Mouse (Mus musculus) heart, embryonic 12.5 days (tissue): ENCODE data around the gene Slc9c1. TPM values are rescaled to one million over a fixed set of nuclear protein-coding genes. Genes with fewer than 3 reads are reported as not detected.

Experiments used
- ATAC-seq: fragments of 200-750 bp; cut with Nextera tagmentation; 2 replicates; pipeline ENCODE4 v1.8.0; 2017; ENCODE audit warnings: moderate TSS enrichment, moderate library complexity; ENCODE audit not compliant: insufficient number of reproducible peaks, low FRiP score
- H3K27ac ChIP-seq: fragments of 300-500 bp; sonication (generic); 2 replicates; pipeline ENCODE4 v1.5.1; 2016; ENCODE audit warnings: mild to moderate bottlenecking, moderate library complexity; ENCODE audit not compliant: poor library complexity, severe bottlenecking
- H3K27me3 ChIP-seq: fragments of 300-500 bp; sonication (generic); replicated peaks from 2 replicates; pipeline ENCODE4 v1.6.1; 2016; ENCODE audit warnings: mild to moderate bottlenecking, moderate library complexity
- H3K36me3 ChIP-seq: fragments of 300-500 bp; sonication (generic); 2 replicates; pipeline ENCODE4 v1.6.1; 2016; ENCODE audit warnings: mild to moderate bottlenecking, moderate library complexity
- H3K4me1 ChIP-seq: fragments of 300-500 bp; sonication (generic); replicated peaks from 2 replicates; pipeline ENCODE4 v1.6.1; 2016; ENCODE audit warnings: mild to moderate bottlenecking
- H3K4me2 ChIP-seq: fragments of 300-500 bp; sonication (generic); 2 replicates; pipeline ENCODE4 v1.6.1; 2016; ENCODE audit warnings: mild to moderate bottlenecking, moderate library complexity
- H3K4me3 ChIP-seq: fragments of 300-500 bp; sonication (generic); 2 replicates; pipeline ENCODE4 v1.5.1; 2016; ENCODE audit warnings: mild to moderate bottlenecking
- H3K9ac ChIP-seq: fragments of 300-500 bp; sonication (generic); 2 replicates; pipeline ENCODE4 v1.6.1; 2016; ENCODE audit warnings: mild to moderate bottlenecking, moderate library complexity
- H3K9me3 ChIP-seq: fragments of 300-500 bp; sonication (generic); replicated peaks from 2 replicates; pipeline ENCODE4 v1.6.1; 2016; ENCODE audit warnings: mild to moderate bottlenecking, moderate library complexity
- WGBS: fragments of 180-500 bp; shearing (Covaris S2); methylation state at CpG from one replicate; pipeline ENCODE4 v1.1.7; 2016; 5-methylcytosine and 5-hydroxymethylcytosine counted together
- polyA plus RNA-seq: library from polyadenylated mRNA; unstranded; fragments of >200 nt; fragmentation: Nextera tagmentation; extraction: Ambion mirVana; gene quantifications from 2 replicates; pipeline ENCODE4 v1.2.1, GENCODE M21; 2016

The Slc9c1 gene
- polyA plus RNA-seq, 1 experiment from 2014 or later = not detected

DNA sequence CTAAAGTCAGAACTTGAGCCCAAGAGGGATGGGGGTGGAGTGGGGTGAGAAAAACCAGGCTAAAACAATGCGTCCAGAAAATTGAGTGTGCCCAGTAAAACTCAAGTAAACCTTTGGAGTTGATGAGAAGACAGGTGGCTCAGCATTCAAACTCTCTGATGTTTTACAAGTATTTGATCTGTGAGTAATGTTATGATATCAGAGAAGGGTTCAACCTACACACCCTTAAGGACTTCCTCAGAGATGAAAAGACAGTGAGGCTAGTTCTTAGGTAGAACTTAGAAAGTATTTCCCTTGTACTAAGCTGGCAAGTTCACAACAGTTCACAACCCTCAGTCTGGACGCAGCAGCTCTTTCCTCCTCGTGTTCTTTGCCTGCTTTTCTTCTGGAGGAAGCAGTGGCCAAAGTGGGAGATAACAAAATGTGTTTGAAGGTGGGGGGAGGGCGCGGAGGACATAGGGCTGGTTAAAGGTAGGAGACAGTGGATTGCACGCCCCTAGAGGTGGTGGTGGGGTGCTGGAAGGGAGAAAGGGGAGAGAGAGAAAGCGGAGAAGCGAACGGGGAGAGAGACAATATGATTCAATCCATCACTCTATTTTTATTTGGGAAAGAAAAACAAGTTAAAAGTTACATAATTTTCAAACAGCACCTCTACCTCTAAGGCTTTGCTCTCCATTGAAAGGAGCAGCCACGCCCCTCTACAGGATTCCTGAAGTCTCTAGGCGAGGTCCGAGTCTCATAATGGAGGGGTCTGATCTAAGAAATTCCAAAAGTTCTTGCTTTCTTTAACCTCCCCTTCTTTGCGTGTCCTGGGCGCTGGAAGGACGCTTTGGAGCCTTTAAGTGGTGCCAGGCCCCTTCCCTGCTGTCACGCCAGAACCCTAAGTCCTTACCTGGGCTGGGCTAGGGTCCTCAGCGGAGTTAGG is 118.2 kb downstream of the Slc9c1 start:
- Histone ChIP-seq H3K4me2 (peak overlapping the region; percentile 95), H3K4me1 (peaks cover 16% of the 10 kb centered on the region), H3K27ac (no peak overlapping the region), H3K9ac (peak overlapping the region; percentile 61; the same call in 1 of the 2 replicates), H3K27me3 (0 out of 2 replicates have a peak, but pooled peaks cover 4% of the 10 kb centered on the region), H3K9me3 (no peaks in the 10 kb centered on the region), H3K4me3 (peak overlapping the region; percentile 47), H3K36me3 (no peaks in the 10 kb centered on the region)
- no peak for ATAC-seq
- WGBS = 6% methylated on average over 17 of the region's 17 CpGs

DNA sequence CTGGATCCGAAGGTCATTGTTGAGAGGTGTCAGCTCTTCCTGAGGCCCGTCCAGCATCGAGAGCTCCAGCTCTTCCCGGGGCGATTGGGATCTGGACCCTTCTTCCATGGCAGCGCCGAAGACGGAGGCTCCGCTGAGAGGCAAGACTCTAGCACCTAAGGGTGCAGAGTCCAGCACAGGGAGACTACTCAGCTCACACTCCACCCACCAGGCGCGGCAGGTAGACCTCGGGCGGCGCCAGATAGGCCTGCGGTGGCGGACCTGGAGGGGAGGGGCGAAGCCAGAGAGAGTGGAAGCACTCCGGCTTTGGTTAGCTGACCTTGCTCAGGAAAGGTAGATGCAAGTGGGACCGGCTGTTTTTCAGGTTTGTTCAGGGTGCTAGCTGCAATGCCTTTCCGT is 118.8 kb downstream of the Slc9c1 start, which contains the start of gene BC016579:
TSS of gene BC016579 (minus strand) at position 135 of the 399 bp plus-strand sequence.
- ATAC-seq = peak; percentile 33; the same call in 1 of the 2 replicates
- Histone ChIP-seq H3K27me3 (0 out of 2 replicates have a peak, but pooled peaks cover 4% of the 10 kb centered on the region), H3K4me1 (peaks cover 16% of the 10 kb centered on the region), H3K36me3 (no peaks in the 10 kb centered on the region), H3K4me2 (peak within 1 kb of the TSS; percentile 95), H3K9me3 (no peaks in the 10 kb centered on the region), H3K4me3 (peak within 1 kb of the TSS; percentile 47), H3K27ac (no peak within 1 kb of the TSS), H3K9ac (peak within 1 kb of the TSS; percentile 61; the same call in 1 of the 2 replicates)
- 5% methylated on average over 20 of the region's 20 CpGs for WGBS

DNA sequence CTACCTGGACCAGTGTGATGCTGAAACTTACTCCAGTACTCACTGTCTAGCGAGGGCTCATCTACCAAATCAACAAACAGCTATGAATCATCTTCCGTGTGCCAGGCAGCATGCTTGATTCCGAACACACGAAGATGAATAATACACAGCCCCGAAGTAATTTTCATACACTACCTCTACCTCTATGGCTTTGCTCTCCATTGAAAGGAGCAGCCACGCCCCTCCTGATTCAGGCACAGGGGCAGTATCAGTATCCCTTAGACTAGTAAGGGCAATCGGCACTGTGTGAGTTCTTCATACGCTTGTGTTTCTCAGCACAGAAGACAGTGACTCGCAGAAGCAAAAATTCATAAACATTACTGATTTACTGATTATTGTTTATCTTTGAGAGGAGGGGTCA is 119.4 kb downstream of the Slc9c1 start:
- Histone ChIP-seq H3K4me3 (peak overlapping the region; percentile 47; the same call in 1 of the 2 replicates), H3K27ac (no peak overlapping the region), H3K4me1 (peaks cover 16% of the 10 kb centered on the region), H3K36me3 (no peaks in the 10 kb centered on the region), H3K9me3 (no peaks in the 10 kb centered on the region), H3K9ac (no peak overlapping the region; the same call in 1 of the 2 replicates), H3K27me3 (0 out of 2 replicates have a peak, but pooled peaks cover 4% of the 10 kb centered on the region), H3K4me2 (peak overlapping the region; percentile 95)
- ATAC-seq = no peak
- 68% methylated on average over 9 of the region's 9 CpGs for WGBS

Other genes with a start within 250 kb of the Slc9c1 start
- 14.6 and 15.4 TPM in 2 replicates for gene Cd200, start 126.3 kb upstream of the Slc9c1 start, polyA plus RNA-seq
- gene Gm609, start 42.3 kb upstream of the Slc9c1 start, polyA plus RNA-seq = not detected in 2 replicates
- gene Gm17783, start 3.3 kb upstream of the Slc9c1 start, polyA plus RNA-seq = not detected in 2 replicates
- gene Gcsam, start 75.1 kb downstream of the Slc9c1 start, polyA plus RNA-seq = 0.21 and 0.26 TPM in 2 replicates
- 0.26 and 0.31 TPM in 2 replicates for gene BC016579, start 118.8 kb downstream of the Slc9c1 start, polyA plus RNA-seq
- not detected in 2 replicates for gene Tmprss7, start 158.3 kb downstream of the Slc9c1 start, polyA plus RNA-seq
- gene Tagln3, start 189.3 kb downstream of the Slc9c1 start, polyA plus RNA-seq = 10.0 and 10.2 TPM in 2 replicates
- gene Abhd10, start 207.6 kb downstream of the Slc9c1 start, polyA plus RNA-seq = 29.1 and 31.1 TPM in 2 replicates